In the genomic region with DNA sequence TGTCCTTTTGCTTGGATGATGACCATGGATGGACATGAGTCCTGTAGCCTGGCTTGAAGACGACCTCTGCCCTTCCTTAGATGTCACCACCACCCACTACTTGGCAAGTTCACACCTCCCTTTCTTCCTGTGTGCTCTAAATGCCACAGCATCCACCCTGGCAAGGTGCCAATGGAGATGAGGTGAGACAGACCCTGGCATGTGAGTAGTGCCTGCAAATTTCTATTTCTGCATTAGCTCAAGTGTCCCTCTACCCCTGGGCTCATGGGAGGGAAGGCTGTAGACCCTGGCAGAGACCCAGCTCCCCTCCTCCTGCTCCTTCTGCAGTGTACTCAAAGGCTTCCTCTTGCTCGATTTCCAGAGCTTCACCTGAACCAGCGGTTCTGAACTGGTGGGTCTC, we compare ENCODE assay signal across 11 mouse cellular contexts.
A peak's percentile ranks its signal among the peaks of the same experiment; 100 is the strongest.
DNase-seq lines count a peak whose midpoint lies in the region; ATAC-seq lines count a peak whose summit lies in the region.
"Had no signal": no experiment of that assay in that cellular context is flagged by ENCODE, and none has a peak within 500 bp of the region (broad histone marks: within the 10 kb centered on the region; RNA-seq: fewer than 3 reads in every experiment).

No protein-coding gene starts in this region.

- no peak overlapping the region for H3K4me2 ChIP-seq in forebrain, embryonic 14.5 days (ENCODE audit: low read length)
- H3K4me2 ChIP-seq in forebrain, embryonic 12.5 days: no peak overlapping the region
- no peak overlapping the region for H3K4me2 ChIP-seq in embryonic facial prominence, embryonic 15.5 days (replicated peaks)
- H3K4me2 ChIP-seq: liver, embryonic 12.5 days; midbrain, embryonic 15.5 days had no signal

- no peak overlapping the region for H3K27ac ChIP-seq in forebrain, embryonic 14.5 days (ENCODE audit: low read depth, low read length)
- no peak overlapping the region for H3K27ac ChIP-seq in forebrain, embryonic 12.5 days
- H3K27ac ChIP-seq in embryonic facial prominence, embryonic 15.5 days (replicated peaks): no peak overlapping the region
- H3K27ac ChIP-seq: liver, embryonic 12.5 days; midbrain, embryonic 15.5 days had no signal

- peaks cover 10% of the 10 kb centered on the region for H3K4me1 ChIP-seq in forebrain, embryonic 14.5 days (ENCODE audit: control insufficient read depth, insufficient read depth, low read length)
- peaks cover 32% of the 10 kb centered on the region for H3K4me1 ChIP-seq in forebrain, embryonic 12.5 days
- H3K4me1 ChIP-seq in embryonic facial prominence, embryonic 15.5 days: peaks cover 37% of the 10 kb centered on the region

- no peaks in the 10 kb centered on the region for H3K36me3 ChIP-seq in forebrain, embryonic 14.5 days (ENCODE audit: control insufficient read depth, insufficient read depth, low read length)
- H3K36me3 ChIP-seq in forebrain, embryonic 12.5 days (replicated peaks): no peaks in the 10 kb centered on the region
- H3K36me3 ChIP-seq in embryonic facial prominence, embryonic 15.5 days: no peaks in the 10 kb centered on the region
- H3K36me3 ChIP-seq: liver, embryonic 12.5 days; midbrain, embryonic 15.5 days had no signal

- H3K9ac ChIP-seq in forebrain, embryonic 14.5 days (ENCODE audit: low read length): no peak overlapping the region
- H3K9ac ChIP-seq in forebrain, embryonic 12.5 days: no peak overlapping the region
- H3K9ac ChIP-seq in embryonic facial prominence, embryonic 15.5 days: no peak overlapping the region
- H3K9ac ChIP-seq: liver, embryonic 12.5 days; midbrain, embryonic 15.5 days had no signal

- DNase-seq in forebrain, embryonic 14.5 days (ENCODE audit: low spot score): peak; percentile 31
- peak; percentile 51 for DNase-seq in kidney, postnatal 10 days
- DNase-seq in kidney, adult 11 months: no peak
- DNase-seq in 416B (ENCODE audit: low read depth): peak; percentile 45
- no peak for DNase-seq in left cerebral cortex, postnatal 36 days (ENCODE audit: low spot score in 2 of 2)
- no peak for DNase-seq in gastrocnemius, adult 18-20 months (ENCODE audit: low spot score)
- DNase-seq: thymus, adult 2 months had no signal

- ATAC-seq in forebrain, embryonic 14.5 days: no peak
- no peak for ATAC-seq in forebrain, embryonic 12.5 days (ENCODE audit: low FRiP score)
- ATAC-seq in embryonic facial prominence, embryonic 15.5 days (ENCODE audit: insufficient number of reproducible peaks, low FRiP score, low TSS enrichment, low read depth): 0 out of 2 replicates have a peak, but pooled peaks have one; percentile 20
- ATAC-seq: liver, embryonic 12.5 days; midbrain, embryonic 15.5 days had no signal

- 74% methylated on average over 3 of the region's 3 CpGs for WGBS in forebrain, embryonic 14.5 days
- WGBS in forebrain, embryonic 12.5 days: 82% methylated on average over 3 of the region's 3 CpGs
- WGBS in embryonic facial prominence, embryonic 15.5 days: 69% methylated on average over 3 of the region's 3 CpGs

- H3K27me3 ChIP-seq in forebrain, embryonic 14.5 days (replicated peaks; ENCODE audit: control insufficient read depth, insufficient read depth, low read length): no peaks in the 10 kb centered on the region
- no peaks in the 10 kb centered on the region for H3K27me3 ChIP-seq in forebrain, embryonic 12.5 days
- no peaks in the 10 kb centered on the region for H3K27me3 ChIP-seq in embryonic facial prominence, embryonic 15.5 days
- H3K27me3 ChIP-seq: liver, embryonic 12.5 days; midbrain, embryonic 15.5 days had no signal

- H3K9me3 ChIP-seq in forebrain, embryonic 14.5 days (replicated peaks; ENCODE audit: control insufficient read depth, low read length): no peaks in the 10 kb centered on the region
- no peaks in the 10 kb centered on the region for H3K9me3 ChIP-seq in forebrain, embryonic 12.5 days
- H3K9me3 ChIP-seq in embryonic facial prominence, embryonic 15.5 days (replicated peaks): no peaks in the 10 kb centered on the region
- H3K9me3 ChIP-seq: liver, embryonic 12.5 days; midbrain, embryonic 15.5 days had no signal

- H3K4me3 ChIP-seq in forebrain, embryonic 14.5 days (ENCODE audit: low read depth, low read length): no peak overlapping the region
- H3K4me3 ChIP-seq in forebrain, embryonic 12.5 days (replicated peaks): no peak overlapping the region
- no peak overlapping the region for H3K4me3 ChIP-seq in embryonic facial prominence, embryonic 15.5 days (replicated peaks)
- H3K4me3 ChIP-seq: liver, embryonic 12.5 days; midbrain, embryonic 15.5 days had no signal

- intact Hi-C loops in left cerebral cortex, postnatal 36 days (cut with DNase I): no loop called here

Comparison
In these comparisons a context has a peak if more than half of its experiments do, and no peak if none do; other contexts are left out.
1. DNase-seq: peak in forebrain, embryonic 14.5 days (single experiment), kidney, postnatal 10 days (single experiment) and 416B (single experiment); none in kidney, adult 11 months (single experiment), left cerebral cortex, postnatal 36 days (0 of 2) and gastrocnemius, adult 18-20 months (single experiment).